Mouse (Mus musculus): ENCODE measurements around the gene Sik2. TPM values are rescaled to one million over a fixed set of nuclear protein-coding genes. Genes with fewer than 3 reads are reported as not detected.

Gene Sik2
- polyA plus RNA-seq, 1 experiment from 2014 or later: 16.7 TPM

GRCm38 (mm10) chr9:50969266-50969665 lies 39.6 kb downstream of the Sik2 start:
- Histone ChIP-seq H3K4me1 (no peaks in the 10 kb centered on the region), H3K36me3 (no peaks in the 10 kb centered on the region), H3K4me3 (no peak overlapping the region), H3K27me3 (ENCODE audit: low read depth, poor library complexity, severe bottlenecking) (no peaks in the 10 kb centered on the region), H3K9me3 (replicated peaks) (no peaks in the 10 kb centered on the region), H3K27ac (no peak overlapping the region)
- DNase-seq (ENCODE audit: low spot score): no peak
- 86% methylated on average over 3 of the region's 3 CpGs for WGBS

- WGBS: 82% methylated on average over 2 of the region's 2 CpGs
- Histone ChIP-seq H3K4me3 (no peak overlapping the region), H3K27ac (no peak overlapping the region), H3K4me1 (no peaks in the 10 kb centered on the region), H3K27me3 (ENCODE audit: low read depth, poor library complexity, severe bottlenecking) (no peaks in the 10 kb centered on the region), H3K36me3 (no peaks in the 10 kb centered on the region), H3K9me3 (replicated peaks) (no peaks in the 10 kb centered on the region)
- no peak for DNase-seq (ENCODE audit: low spot score)
Observed at GRCm38 (mm10) chr9:50966277-50966676, 42.6 kb downstream of the Sik2 start.

- no peak overlapping the region for H3K27ac ChIP-seq
- H3K27me3 ChIP-seq (ENCODE audit: low read depth, poor library complexity, severe bottlenecking): no peaks in the 10 kb centered on the region
- no peak overlapping the region for H3K4me3 ChIP-seq
- no peak for DNase-seq (ENCODE audit: low spot score)
- H3K9me3 ChIP-seq (replicated peaks): no peaks in the 10 kb centered on the region
- H3K36me3 ChIP-seq: no peaks in the 10 kb centered on the region
- H3K4me1 ChIP-seq: no peaks in the 10 kb centered on the region
Observed at GRCm38 (mm10) chr9:50965392-50965791, 43.5 kb downstream of the Sik2 start.

GRCm38 (mm10) chr9:50964911-50965310 lies 44.0 kb downstream of the Sik2 start:
- no peaks in the 10 kb centered on the region for H3K4me1 ChIP-seq
- H3K27me3 ChIP-seq (ENCODE audit: low read depth, poor library complexity, severe bottlenecking): no peaks in the 10 kb centered on the region
- no peaks in the 10 kb centered on the region for H3K36me3 ChIP-seq
- DNase-seq (ENCODE audit: low spot score): no peak
- H3K27ac ChIP-seq: no peak overlapping the region
- H3K9me3 ChIP-seq (replicated peaks): no peaks in the 10 kb centered on the region
- 79% methylated on average over 2 of the region's 2 CpGs for WGBS
- no peak overlapping the region for H3K4me3 ChIP-seq

- 55% methylated on average over 6 of the region's 6 CpGs for WGBS
- no peaks in the 10 kb centered on the region for H3K4me1 ChIP-seq
- peak; percentile 51 for DNase-seq (ENCODE audit: low spot score)
Observed at GRCm38 (mm10) chr9:50957956-50958489, 50.9 kb downstream of the Sik2 start.

GRCm38 (mm10) chr9:50955176-50955575 lies 53.7 kb downstream of the Sik2 start:
- no peaks in the 10 kb centered on the region for H3K9me3 ChIP-seq (replicated peaks)
- DNase-seq (ENCODE audit: low spot score): no peak
- H3K4me1 ChIP-seq: no peaks in the 10 kb centered on the region
- no peaks in the 10 kb centered on the region for H3K36me3 ChIP-seq
- WGBS: 96% methylated on average over 3 of the region's 3 CpGs
- no peak overlapping the region for H3K4me3 ChIP-seq
- H3K27ac ChIP-seq: no peak overlapping the region
- no peaks in the 10 kb centered on the region for H3K27me3 ChIP-seq (ENCODE audit: low read depth, poor library complexity, severe bottlenecking)

More at GRCm38 (mm10) chr9:50957956-50958489, 50.9 kb downstream of the Sik2 start:
- Histone ChIP-seq H3K9me3 (replicated peaks) (no peaks in the 10 kb centered on the region), H3K4me3 (no peak overlapping the region), H3K27me3 (ENCODE audit: low read depth, poor library complexity, severe bottlenecking) (no peaks in the 10 kb centered on the region), H3K36me3 (no peaks in the 10 kb centered on the region), H3K27ac (no peak overlapping the region)

- WGBS: 95% methylated on average over 7 of the region's 7 CpGs
- H3K27ac ChIP-seq: no peak overlapping the region
- DNase-seq (ENCODE audit: low spot score): no peak
Observed at GRCm38 (mm10) chr9:50948097-50948823, 60.6 kb downstream of the Sik2 start.

GRCm38 (mm10) chr9:50946338-50946737 lies 62.5 kb downstream of the Sik2 start:
- no peaks in the 10 kb centered on the region for H3K27me3 ChIP-seq (ENCODE audit: low read depth, poor library complexity, severe bottlenecking)
- H3K27ac ChIP-seq: no peak overlapping the region
- H3K36me3 ChIP-seq: no peaks in the 10 kb centered on the region
- peaks cover 6% of the 10 kb centered on the region; the same call in 1 of the 2 replicates for H3K4me1 ChIP-seq
- 59% methylated on average over 1 of the region's 1 CpGs for WGBS
- H3K9me3 ChIP-seq (replicated peaks): no peaks in the 10 kb centered on the region
- H3K4me3 ChIP-seq: no peak overlapping the region
- no peak for DNase-seq (ENCODE audit: low spot score)

More at GRCm38 (mm10) chr9:50948097-50948823, 60.6 kb downstream of the Sik2 start:
- Histone ChIP-seq H3K4me1 (no peaks in the 10 kb centered on the region), H3K36me3 (no peaks in the 10 kb centered on the region), H3K4me3 (no peak overlapping the region), H3K27me3 (ENCODE audit: low read depth, poor library complexity, severe bottlenecking) (no peaks in the 10 kb centered on the region), H3K9me3 (replicated peaks) (no peaks in the 10 kb centered on the region)

DNA sequence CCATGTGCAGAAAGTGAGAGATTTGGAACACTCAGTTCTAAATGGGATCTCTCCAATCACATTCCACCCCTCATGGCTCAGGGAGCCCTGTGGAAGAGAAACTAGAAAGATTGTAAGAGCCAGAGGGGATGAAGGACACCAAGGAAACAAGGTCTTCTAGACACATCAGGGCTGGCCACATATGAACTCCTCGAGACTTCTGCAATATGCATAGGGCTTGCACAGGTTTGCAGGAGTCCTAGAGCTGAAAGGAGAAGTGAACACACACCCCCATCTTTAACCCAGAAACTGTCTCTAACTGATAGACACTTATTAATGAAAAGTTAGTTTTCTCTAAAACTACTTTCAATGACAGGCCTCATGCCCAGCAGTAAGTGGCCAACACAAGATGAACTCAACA lies 64.0 kb downstream of the Sik2 start:
- H3K27me3 ChIP-seq (ENCODE audit: low read depth, poor library complexity, severe bottlenecking): no peaks in the 10 kb centered on the region
- H3K9me3 ChIP-seq (replicated peaks): no peaks in the 10 kb centered on the region
- no peak overlapping the region for H3K4me3 ChIP-seq
- H3K27ac ChIP-seq: no peak overlapping the region
- no peaks in the 10 kb centered on the region for H3K36me3 ChIP-seq
- WGBS: 86% methylated on average over 1 of the region's 1 CpGs
- DNase-seq (ENCODE audit: low spot score): no peak
- H3K4me1 ChIP-seq: peaks cover 6% of the 10 kb centered on the region; the same call in 1 of the 2 replicates

- Histone ChIP-seq H3K4me3 (no peak overlapping the region), H3K27ac (no peak overlapping the region)
- WGBS: 78% methylated on average over 2 of the region's 2 CpGs
Observed at GRCm38 (mm10) chr9:50942711-50943110, 66.2 kb downstream of the Sik2 start.

DNA sequence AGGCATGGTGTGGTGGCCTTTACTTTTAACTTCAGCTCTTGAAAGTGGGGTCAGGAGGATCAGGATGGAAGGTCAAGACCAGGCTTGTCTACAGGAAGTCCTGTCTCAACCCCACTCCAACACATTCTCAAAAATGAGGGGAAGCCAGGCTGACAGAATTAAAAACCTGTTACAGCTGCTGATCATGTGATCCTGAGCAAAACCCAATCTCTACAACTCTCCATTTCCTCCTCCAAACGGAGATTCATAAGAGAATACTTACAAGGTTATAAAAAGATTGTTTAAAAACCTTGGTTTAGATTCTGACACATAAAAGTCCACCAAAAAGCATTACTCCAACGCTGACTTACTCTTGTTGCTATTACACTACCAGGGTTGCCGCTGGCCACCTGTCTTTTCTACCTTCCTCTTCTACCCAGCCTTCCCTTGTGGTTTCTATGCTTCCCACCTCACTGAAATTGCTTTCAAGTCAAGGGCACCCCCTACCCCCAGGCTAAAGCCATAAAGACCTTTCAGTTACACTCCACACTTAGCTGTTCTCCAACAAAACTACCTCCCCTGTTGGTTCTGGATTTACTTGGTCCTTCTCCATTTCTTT lies 67.0 kb downstream of the Sik2 start:
- DNase-seq (ENCODE audit: low spot score): no peak
- Histone ChIP-seq H3K27ac (no peak overlapping the region), H3K9me3 (replicated peaks) (no peaks in the 10 kb centered on the region), H3K4me3 (no peak overlapping the region), H3K27me3 (ENCODE audit: low read depth, poor library complexity, severe bottlenecking) (no peaks in the 10 kb centered on the region), H3K36me3 (no peaks in the 10 kb centered on the region), H3K4me1 (peaks cover 6% of the 10 kb centered on the region; the same call in 1 of the 2 replicates)
- 84% methylated on average over 3 of the region's 3 CpGs for WGBS

More at GRCm38 (mm10) chr9:50942711-50943110, 66.2 kb downstream of the Sik2 start:
- H3K36me3 ChIP-seq: no peaks in the 10 kb centered on the region
- DNase-seq (ENCODE audit: low spot score): no peak
- peaks cover 6% of the 10 kb centered on the region; the same call in 1 of the 2 replicates for H3K4me1 ChIP-seq
- no peaks in the 10 kb centered on the region for H3K27me3 ChIP-seq (ENCODE audit: low read depth, poor library complexity, severe bottlenecking)
- no peaks in the 10 kb centered on the region for H3K9me3 ChIP-seq (replicated peaks)

DNA sequence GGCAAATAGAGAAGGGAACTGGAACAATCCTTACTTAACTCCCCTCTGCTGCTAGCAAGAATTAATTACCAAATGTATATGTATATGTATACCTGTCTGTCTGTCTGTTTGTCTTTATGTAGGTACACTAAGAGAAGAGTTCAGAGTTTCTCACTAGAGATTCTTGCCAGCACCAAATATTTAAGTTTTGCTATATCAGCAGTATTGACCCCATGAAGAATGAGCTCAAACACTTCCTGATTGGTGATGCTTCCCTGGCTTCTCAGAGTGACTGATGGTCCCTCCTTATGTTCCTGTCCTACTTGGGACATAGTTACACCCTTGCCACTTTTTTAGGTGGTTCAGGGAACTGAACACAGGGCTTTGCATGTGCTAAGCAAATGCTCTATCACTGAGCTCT lies 78.9 kb downstream of the Sik2 start:
- no peaks in the 10 kb centered on the region for H3K4me1 ChIP-seq
- no peak overlapping the region for H3K27ac ChIP-seq
- no peaks in the 10 kb centered on the region for H3K9me3 ChIP-seq (replicated peaks)
- H3K4me3 ChIP-seq: no peak overlapping the region
- H3K27me3 ChIP-seq (ENCODE audit: low read depth, poor library complexity, severe bottlenecking): no peaks in the 10 kb centered on the region
- no peak for DNase-seq (ENCODE audit: low spot score)
- peaks cover 33% of the 10 kb centered on the region for H3K36me3 ChIP-seq

GRCm38 (mm10) chr9:50925801-50926200 lies 83.1 kb downstream of the Sik2 start:
- Histone ChIP-seq H3K27me3 (ENCODE audit: low read depth, poor library complexity, severe bottlenecking) (no peaks in the 10 kb centered on the region), H3K4me1 (no peaks in the 10 kb centered on the region), H3K27ac (no peak overlapping the region), H3K4me3 (no peak overlapping the region), H3K36me3 (peaks cover 7% of the 10 kb centered on the region; the same call in 1 of the 2 replicates), H3K9me3 (replicated peaks) (no peaks in the 10 kb centered on the region)
- DNase-seq (ENCODE audit: low spot score): no peak
- WGBS: 93% methylated on average over 4 of the region's 4 CpGs

All from limb, embryonic 10.5 days (tissue).